Mouse (Mus musculus) heart, adult 8-10 months (tissue): ENCODE measurements around the gene Fam84b. TPM values are rescaled to one million over a fixed set of nuclear protein-coding genes. Genes with fewer than 3 reads are reported as not detected.
"Not testable (repeated sequence)": the region's sequence is repeated elsewhere in the genome, so short reads cannot be mapped to it uniquely, and the experiment has no call there.

ENCODE experiments used
- DNase-seq: peaks from one replicate; pipeline ENCODE4 v3.0.0; 2022; ENCODE audit warnings: low spot score
- total RNA-seq, 4 experiments: library from RNA; stranded (reverse); gene quantifications; 2 replicates each; pipeline ENCODE4 v1.2.4; 2022

Fam84b gene
- total RNA-seq = 1 to 10 TPM; 5.9 to 8.4 (median 7.2) TPM

GRCm38 (mm10) chr15:60853231-60853999 lies at the start of gene Fam84b:
Gene Fam84b (minus strand): TSS chr15:60853778.
- DNase-seq = no peak

DNA sequence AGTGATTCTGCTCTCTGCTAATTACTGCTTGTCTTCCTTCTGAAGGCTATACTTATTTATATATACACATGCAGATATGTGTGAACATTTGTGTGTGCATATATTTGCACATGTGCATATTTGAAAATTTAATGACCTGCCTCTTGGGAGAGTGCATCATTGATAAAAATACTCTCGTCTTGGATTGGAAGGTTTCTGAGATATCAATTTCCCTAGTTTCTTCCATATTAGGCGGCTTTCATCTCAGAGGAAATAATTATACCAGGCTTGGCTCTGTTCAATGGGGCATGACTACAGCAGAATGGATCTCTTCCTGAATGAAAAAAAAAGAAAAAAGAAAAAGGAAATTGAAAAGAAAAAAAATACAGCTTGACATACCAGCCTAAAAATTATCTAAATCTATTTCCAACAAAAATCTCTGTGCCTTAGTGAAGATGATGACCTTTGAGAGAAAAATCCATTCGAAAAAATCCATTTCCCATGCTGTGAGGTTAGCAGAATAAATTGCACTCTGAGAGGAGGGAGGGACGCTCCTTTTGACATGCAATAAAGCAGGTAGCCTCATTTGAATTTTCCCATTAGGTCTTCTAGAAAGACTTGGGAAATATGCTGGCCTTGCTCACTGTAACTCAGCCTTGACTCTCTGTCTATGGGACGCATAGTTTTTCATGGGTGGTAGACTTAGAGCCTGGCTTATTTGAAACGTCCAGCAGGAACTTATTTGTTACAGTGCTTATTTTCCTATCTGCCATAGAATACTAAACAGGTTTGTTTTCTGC lies 44.8 kb upstream of the Fam84b start:
- no peak for DNase-seq

- DNase-seq = no peak
Measured at GRCm38 (mm10) chr15:60896040-60896439, 42.5 kb upstream of the Fam84b start.

DNA sequence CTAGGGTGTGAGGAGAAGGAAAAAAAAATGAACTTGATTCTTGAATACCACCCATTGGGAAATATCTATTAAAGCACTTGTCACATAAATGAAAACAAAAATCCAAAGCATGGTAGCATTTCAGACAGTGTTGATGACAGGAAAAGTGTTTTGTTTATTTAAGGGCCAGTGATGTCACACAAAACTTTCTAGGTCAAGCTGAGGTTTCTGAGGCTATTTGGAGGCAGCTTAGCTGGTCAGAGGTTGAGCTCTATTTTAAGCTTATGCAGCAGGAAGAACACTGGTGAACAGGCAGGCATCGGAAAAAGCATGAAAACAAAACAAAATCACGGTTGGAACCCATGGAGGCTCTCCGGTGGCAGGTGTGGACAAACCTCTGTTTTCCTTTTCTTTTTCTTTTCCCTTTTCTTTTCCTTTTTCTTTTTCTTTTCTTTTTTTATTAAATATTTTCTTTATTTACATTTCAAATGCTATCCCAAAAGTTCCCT lies 39.4 kb upstream of the Fam84b start:
- DNase-seq = peak; percentile 35

DNA sequence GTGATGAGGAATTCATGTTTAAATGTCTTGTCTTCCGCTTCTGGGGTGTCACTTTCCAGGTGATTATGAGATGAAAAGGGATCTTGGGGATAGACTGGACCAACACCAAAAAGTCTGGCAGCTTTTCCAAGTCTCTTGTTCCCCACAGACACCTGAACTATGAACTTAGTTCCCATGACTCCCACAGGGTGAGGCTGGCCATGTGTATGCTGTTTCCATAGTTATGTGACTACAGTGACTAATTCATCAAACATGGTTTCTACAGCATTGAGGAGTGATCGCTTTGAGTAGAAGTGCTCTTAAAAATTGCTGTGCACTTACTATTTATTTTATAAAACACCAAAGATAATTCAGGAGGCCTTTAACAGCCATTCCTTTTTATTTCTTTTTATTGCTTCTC lies 35.1 kb upstream of the Fam84b start:
- DNase-seq = no peak

DNA sequence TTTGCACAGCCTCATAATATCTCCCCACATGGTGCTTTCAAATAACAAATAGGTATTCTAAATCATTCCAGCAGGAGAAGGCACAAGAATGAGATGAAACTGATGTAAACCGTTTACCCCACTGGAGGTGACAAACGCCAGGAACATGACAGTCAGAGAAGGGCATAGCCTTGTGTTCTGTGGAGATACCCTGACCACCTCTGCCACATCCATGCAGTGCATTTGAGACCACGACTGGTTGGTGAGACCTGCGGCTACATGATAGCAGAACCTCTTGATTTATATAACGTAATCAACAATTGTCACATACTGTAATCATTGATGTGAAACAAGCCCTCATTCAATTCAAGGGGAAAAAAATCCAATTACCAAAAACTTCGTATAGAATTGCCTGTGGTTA lies 22.1 kb upstream of the Fam84b start:
- no peak for DNase-seq

DNA sequence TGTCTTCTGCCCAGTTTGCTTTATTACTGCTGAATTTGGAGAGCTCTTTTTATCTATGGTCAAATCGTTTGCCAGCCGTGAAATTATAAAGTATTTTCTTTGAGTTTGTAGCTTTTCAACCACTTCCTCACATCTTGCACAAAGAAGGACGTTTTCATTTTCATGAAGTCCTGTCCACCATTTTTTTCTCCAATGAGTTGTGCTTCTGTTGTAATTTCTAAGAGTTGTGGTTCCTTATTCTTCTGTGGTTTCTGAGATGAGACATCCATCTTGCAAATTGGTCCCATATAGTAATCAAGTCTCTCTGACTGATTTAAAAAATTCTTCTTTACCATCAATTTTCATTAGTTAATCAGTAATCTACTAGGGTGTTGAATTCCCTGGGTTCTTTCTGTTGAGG lies 8.8 kb upstream of the Fam84b start:
- DNase-seq = no peak

DNA sequence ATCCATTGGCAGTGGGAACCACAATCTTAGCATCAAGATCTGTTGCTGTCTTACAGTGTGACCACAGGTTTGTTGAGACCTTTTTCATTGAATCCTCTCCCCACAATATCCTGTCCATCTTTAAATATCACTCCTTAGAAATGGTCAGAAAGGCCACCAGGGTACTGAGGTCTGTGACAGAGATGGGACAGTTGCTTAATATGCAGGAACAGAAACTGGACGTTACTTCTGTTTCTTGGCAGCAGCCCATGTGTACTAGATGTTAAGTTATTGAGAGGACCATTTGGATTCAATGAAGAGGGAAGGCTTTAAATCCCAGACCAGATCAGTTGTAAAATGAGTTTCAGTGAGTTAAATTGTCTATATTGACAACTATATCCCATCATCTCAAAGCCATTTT lies 1.5 kb upstream of the Fam84b start:
- no peak for DNase-seq

GRCm38 (mm10) chr15:60854151-60854550 lies 573 bp upstream of the Fam84b start:
- no peak for DNase-seq

DNA sequence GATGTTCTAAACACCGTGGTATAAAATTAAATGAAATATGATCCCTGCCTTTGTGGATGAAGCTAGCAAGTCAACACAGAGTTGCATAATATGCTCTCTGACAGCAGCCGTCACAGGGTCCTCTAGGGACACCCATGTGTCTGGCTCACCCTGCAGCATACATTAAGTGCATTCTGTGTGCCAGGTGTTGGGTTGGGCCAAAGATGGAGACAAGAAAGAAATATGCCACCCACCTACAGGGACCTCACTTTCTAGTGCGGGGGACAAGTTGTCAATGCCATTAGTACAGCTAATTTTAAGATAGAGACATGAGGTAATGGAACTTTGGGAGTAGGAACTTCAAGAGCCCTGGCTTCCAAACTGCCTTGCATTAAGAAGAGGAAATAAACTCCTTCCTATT lies 4.9 kb downstream of the Fam84b start:
- DNase-seq = no peak

- DNase-seq = no peak
Measured at GRCm38 (mm10) chr15:60846291-60846690, 7.3 kb downstream of the Fam84b start.

GRCm38 (mm10) chr15:60845886-60846285 lies 7.7 kb downstream of the Fam84b start:
- no peak for DNase-seq

DNA sequence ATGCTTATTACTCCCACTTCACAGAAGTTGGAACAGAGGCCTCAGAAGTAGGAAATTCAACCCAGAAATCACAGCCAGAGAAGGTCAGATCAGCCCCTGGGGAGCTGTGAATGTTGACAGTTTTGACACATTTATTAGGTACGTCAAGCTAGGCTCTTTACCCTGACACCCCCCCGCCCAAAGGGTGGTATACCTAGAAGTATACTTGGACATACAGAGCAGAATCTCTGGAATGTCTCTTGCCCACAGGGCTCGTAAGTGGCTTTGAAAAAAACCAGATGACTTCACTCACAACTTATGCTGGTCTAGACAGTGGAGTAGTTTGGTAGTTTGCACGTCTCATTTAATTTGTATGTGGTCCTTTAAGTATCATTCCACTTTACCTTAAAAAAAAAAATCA lies 11.8 kb downstream of the Fam84b start:
- no peak for DNase-seq

DNA sequence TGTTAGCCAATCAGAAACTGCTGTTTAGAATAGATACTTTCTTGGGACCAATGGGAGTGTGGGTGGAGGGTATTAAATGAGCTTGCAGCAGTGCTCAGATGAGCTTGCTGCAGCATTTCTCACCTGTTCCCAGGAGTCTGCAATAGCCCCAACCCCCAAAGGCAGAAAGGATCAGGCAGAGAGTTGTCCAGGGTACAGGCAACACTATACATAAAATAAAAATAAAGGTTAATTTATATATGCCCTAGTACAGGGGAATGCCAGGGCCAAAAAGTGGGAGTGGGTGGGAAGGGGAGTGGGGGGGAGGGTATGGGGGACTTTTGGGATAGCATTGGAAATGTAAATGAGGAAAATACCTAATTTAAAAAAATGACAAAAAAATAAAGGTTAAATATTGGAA lies 12.3 kb downstream of the Fam84b start:
- not testable (repeated sequence) for DNase-seq

DNA sequence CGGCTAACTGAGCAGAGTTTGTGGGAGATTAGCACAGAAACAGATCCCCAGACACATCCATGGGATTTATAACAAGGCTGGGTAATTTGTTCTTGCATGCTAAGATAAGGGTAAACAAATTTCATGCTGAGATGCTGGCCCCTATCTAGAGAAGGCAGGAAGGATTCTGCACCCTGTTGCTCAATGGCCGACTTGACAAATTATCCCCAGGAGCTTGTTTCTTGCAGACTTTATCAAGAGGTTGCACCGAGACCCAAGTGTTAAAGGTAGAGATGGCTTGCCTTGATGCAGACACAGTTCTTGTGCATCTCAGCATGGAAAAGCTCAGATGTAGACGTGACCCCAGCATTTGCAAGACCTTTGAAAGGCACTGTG lies 13.3 kb downstream of the Fam84b start:
- no peak for DNase-seq

DNA sequence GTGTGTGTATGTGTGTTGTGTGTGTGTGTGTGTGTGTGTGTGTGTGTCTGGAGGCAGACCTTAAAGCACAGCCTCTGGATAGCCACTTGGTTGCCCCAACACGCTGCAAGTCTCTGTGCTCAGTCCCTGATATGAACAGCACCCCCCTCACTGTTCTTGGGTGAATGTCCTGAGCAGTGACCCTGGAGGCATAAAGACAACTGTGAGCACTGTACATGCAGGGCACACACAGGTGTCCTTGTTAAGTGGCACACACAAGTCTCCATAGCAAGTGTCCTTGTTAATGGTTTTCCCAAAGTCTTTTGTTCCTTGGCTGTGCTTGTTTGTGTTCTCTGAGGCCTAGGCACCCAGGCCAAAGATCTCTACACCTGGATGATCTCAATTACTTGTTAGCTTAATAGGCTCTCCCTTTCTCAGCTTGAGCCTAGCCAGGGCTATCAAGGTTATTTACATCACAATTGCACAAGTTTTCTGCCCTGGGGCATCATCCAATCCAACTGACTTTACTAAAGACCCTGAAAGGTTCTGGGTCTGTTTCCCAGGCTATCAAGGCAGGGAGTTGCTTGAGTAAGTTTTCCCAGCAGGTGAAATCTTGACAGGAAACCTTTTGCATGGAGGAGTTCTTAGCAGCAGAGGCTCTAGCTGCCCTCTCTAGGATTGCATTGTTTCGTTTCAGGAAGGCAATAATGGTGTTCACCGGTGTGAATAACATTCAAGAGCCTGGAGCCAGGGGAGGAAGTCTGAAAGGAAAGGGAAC lies 13.9 kb downstream of the Fam84b start:
- peak; percentile 61 for DNase-seq

- no peak for DNase-seq
Measured at GRCm38 (mm10) chr15:60838135-60838534, 15.4 kb downstream of the Fam84b start.

GRCm38 (mm10) chr15:60837719-60838118 lies 15.9 kb downstream of the Fam84b start:
- DNase-seq = no peak

- no peak for DNase-seq
Measured at GRCm38 (mm10) chr15:60836321-60836720, 17.3 kb downstream of the Fam84b start.

- DNase-seq = no peak
Measured at GRCm38 (mm10) chr15:60834598-60835571, 18.7 kb downstream of the Fam84b start.
